Mouse (Mus musculus) cerebellum, adult 8-10 months (tissue): ENCODE results near the gene Crybb3.

ENCODE experiments used
- DNase-seq: peaks from one replicate; pipeline ENCODE4 v3.0.0; 2022

Crybb3 gene

DNA sequence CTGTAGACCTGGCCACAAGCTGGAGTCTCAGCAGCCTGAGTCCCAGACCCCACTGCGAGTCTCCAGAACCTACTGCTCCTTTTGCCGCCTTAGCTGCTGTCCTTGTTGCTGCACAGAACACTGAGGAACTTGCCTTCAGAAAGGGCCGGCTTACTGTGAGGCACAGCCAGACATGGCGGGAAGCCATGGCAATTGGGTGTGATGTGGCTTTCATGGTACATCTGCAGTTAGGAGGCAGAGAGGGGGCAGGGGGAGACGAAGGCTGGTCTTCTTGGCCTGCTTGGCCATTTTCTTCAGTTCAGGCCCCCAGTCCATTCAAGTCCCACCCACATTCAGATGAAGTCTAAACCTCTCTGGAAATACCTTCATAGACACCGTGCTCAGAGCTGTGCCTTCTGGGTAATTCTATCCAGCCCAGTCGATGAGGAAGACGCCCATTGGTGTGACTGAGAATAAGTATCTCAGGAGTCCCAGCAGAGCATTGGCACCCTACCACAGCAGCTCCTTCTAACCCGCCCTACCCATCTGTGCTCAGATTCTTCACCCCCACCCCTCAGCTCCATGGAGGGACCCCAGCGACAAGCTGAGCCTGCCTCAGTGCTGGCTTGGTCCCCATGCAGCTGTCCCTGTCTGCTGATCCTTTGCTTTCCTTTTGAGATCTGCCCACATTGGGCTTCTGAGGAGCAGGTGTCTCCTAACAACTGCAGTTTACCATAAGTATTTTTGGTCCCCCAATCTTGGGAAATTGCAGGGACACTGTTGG, 35.7 kb downstream of the Crybb3 start:
- no peak for DNase-seq

DNA sequence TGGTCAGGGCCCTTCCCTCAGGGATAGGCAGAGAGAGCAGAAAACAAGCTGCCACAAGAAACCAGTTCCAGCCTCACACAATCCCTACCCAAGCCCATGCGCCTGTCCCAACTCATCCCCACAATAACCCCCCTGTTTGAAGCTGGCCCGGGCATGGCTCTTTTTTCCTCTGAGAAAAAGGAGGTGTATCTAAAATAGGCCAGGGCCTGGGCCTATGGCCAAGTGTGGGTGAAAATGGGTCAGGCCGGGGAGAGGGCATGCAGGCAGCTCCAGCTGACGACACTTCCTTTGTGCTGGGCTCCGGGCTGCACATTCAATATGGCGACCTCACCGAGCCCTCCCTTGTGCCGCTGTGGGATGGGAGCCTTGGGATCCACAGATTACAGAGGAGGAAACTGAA, 37.9 kb downstream of the Crybb3 start:
- DNase-seq: peak; percentile 90

DNA sequence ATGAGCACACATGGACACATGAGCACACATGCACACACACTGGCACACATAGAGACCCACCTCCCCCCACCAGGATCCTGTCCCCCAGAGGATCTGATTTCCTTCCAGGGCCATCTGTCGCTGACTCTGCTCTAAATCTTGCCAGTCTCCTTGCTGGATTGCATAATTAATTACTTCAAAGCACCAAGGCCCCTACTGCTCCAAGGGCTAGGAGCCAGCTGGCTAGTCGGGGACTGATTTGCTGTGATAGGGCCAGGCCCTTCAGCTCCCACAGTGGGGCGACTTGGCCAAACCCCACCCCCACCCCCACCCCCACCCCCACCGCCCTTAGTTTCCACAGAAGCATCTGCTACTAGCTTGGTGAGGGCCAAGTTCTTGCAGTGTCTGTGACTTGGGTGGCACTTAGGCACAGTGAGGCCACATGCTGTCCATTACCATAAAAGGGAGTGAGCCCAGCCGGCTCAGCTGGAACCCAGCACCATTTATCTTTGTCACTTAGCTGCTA, 39.8 kb downstream of the Crybb3 start:
- peak; percentile 92 for DNase-seq

DNA sequence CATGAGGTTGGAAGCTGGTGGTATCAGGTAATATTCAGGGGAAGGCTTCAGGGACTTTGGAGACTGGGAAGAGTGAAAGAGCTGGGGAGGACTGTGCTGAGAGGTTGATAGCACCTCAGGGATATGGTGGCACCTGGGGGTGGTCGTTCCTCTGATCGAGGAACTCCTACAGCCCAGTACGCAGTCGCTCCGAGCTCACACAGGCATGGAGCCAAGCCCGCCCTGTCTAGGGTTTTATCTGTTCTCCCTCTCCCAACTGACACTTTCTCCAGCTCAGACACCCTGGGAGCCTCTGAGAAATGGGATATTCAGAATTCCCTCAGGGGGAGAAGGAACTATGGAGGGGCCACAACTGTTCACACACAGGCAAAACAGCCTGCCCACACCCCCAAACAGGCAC, 40.6 kb downstream of the Crybb3 start:
- DNase-seq: no peak

DNA sequence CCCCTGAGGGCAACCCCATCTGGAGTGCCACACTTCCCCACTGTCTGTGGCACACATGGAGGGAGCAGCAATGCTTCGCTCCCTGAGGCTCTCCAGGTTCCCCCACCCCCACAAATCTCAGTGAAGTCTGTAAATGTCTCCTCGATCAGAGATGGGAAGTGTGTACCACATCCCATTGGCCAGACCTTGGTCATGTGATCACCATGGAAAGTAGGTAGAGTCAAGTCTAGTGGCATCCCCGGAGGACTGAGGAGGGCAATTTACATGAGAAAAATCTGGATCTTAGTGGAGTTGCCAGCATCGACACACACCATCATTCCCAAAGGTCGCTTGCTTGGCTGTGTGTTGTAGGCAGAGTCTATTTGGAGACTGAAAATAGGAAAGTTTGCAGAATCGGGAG, 42.8 kb downstream of the Crybb3 start:
- no peak for DNase-seq

DNA sequence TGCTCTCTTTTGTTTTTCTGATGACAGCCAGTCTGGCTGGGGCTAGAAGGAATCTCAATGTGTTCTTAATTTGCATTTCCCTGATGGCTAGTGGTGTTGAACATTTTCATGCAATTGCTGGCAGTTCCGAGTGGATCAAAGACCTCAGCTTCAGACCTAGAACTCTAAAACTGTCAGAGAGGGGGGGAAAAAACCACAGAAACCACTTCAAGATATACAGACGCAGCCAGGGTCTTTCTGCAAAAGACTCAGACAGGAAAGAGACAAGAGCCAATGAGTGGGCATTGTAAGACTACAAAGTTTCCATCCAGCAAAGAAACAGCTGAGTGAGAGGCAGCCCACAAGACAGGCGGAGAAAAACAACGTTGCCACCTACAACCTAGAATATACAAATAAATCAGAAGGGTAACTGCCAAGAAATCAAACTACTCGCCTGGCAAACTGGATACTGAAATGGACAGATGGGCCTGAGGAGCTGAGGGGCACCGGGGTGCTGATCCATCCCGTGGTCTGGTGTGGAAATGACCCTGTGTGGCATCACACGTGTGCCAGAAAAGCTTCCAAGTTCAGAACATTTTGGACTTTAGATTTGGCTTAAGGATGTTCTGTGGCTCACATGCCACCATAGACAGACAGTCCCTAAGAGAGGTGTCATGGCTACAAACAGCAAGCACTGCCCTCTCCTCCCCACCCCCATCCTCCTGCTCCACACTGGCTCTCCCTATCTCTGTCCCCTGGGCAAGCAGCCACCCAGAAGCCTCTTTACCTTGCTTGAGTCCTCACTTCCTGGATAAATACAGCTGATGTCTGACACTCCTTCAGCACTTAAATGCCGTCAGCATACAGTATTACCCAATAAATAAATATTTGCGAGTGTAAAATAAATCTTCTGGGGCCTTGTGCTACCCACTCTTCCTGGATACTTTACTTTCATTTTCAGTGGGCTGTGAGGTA, 46.0 kb downstream of the Crybb3 start:
- DNase-seq: no peak

DNA sequence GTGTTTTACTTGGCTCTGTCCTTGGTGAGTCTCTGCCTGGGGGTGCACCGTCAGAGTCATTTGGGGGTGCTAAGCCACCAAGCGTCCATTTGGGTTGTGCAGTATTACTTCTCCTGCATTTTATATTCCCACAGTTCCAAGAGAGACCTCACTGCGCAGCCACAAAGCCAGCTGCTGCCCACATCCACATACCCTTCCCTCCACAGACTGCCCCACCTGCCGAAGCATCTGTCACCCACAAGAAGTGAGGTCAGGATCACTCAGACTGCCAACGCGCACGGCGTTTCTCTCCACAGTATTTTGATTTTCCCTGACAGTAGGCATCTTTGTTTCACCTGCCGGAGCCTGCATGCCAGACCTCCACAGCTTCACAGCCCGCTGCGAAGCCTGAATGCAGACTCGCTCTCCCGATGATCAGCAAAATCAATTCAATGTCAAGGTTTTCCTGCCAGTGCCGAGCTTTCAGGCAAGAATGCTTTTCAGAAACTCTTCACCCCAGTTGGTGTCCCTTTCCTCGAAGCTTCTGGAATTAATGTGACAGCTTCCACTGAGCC, 50.1 kb downstream of the Crybb3 start:
- no peak for DNase-seq

DNA sequence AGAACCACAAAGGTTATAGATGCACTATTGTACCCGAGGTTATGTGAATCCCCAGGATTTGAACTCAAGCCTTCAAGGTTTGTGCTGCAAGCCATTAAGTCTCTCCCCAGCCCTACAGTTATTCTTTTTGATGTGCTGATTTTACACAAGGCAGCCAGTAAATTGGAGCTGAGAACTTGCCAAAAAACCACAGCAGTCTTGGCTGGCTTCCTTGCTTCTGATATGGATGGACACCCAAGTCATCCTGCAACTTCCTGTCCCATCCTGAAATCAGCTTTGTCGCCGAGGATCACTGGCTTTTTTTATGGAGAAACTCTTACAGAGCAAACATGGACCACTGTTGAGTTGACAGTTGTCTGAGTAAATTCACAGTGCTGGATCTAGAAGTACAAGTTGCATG, 51.3 kb downstream of the Crybb3 start:
- DNase-seq: no peak

DNA sequence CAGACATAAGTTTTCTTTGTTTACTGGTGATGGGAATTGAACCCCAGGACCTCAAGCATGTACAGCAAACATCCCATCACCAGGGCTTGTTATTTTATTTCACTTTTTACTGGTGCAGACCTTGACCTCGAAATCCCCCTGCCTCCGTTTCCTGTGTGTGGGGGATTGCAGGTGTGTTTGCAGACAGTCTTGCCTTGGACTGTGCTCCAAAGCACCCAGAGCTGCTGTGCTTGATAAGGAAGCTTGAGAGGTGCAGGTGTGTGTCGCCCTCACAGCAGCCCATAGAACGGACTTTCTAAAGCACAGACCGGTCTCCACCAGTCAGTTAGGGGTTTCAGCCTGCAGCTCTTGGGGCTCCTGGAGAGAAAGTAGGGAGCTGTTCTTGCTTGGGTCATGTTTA, 54.7 kb downstream of the Crybb3 start:
- no peak for DNase-seq
